Mouse (Mus musculus) forebrain, embryonic 13.5 days (tissue): ENCODE data around the gene Atp23. TPM values are rescaled to one million over a fixed set of nuclear protein-coding genes. Genes with fewer than 3 reads are reported as not detected.
A peak's percentile ranks its signal among the peaks of the same experiment; 100 is the strongest.
"Not testable (repeated sequence)": the region's sequence is repeated elsewhere in the genome, so short reads cannot be mapped to it uniquely, and the experiment has no call there.

Source experiments
- ATAC-seq: fragments of 200-750 bp; cut with Nextera tagmentation; 2 replicates; pipeline ENCODE4 v1.8.0; 2017
- H3K27ac ChIP-seq: fragments of 300-500 bp; sonication (generic); 2 replicates; pipeline ENCODE4 v1.5.1; 2015; ENCODE audit warnings: inconsistent platforms, mild to moderate bottlenecking, moderate library complexity
- H3K27me3 ChIP-seq: fragments of 300-500 bp; sonication (generic); 2 replicates; pipeline ENCODE4 v1.6.1; 2015; ENCODE audit warnings: mild to moderate bottlenecking, inconsistent platforms
- H3K36me3 ChIP-seq: fragments of 300-500 bp; sonication (generic); 2 replicates; pipeline ENCODE4 v1.6.1; 2015; ENCODE audit warnings: mild to moderate bottlenecking, inconsistent platforms; ENCODE audit not compliant: poor library complexity, severe bottlenecking
- H3K4me1 ChIP-seq: fragments of 300-500 bp; sonication (generic); 2 replicates; pipeline ENCODE4 v1.6.1; 2015; ENCODE audit warnings: inconsistent platforms
- H3K4me2 ChIP-seq: fragments of 300-500 bp; sonication (generic); 2 replicates; pipeline ENCODE4 v1.6.1; 2015; ENCODE audit warnings: inconsistent platforms, mild to moderate bottlenecking, moderate library complexity
- H3K4me3 ChIP-seq: fragments of 300-500 bp; sonication (generic); 2 replicates; pipeline ENCODE4 v1.5.1; 2015; ENCODE audit warnings: mild to moderate bottlenecking, inconsistent platforms
- H3K9ac ChIP-seq: fragments of 300-500 bp; sonication (generic); 2 replicates; pipeline ENCODE4 v1.6.1; 2015; ENCODE audit warnings: mild to moderate bottlenecking, inconsistent platforms
- H3K9me3 ChIP-seq: fragments of 300-500 bp; sonication (generic); replicated peaks from 2 replicates; pipeline ENCODE4 v1.6.1; 2016; ENCODE audit warnings: inconsistent platforms
- WGBS: fragments of 180-500 bp; shearing (Covaris S2); methylation state at CpG from one replicate; pipeline ENCODE4 v1.1.7; 2015; 5-methylcytosine and 5-hydroxymethylcytosine counted together
- polyA plus RNA-seq: library from polyadenylated mRNA; unstranded; fragments of >200 nt; fragmentation: Nextera tagmentation; extraction: Ambion mirVana; gene quantifications from 2 replicates; pipeline ENCODE4 v1.2.1, GENCODE M21; 2015

The Atp23 gene
- polyA plus RNA-seq, 1 experiment from 2014 or later: 9.9 TPM

DNA sequence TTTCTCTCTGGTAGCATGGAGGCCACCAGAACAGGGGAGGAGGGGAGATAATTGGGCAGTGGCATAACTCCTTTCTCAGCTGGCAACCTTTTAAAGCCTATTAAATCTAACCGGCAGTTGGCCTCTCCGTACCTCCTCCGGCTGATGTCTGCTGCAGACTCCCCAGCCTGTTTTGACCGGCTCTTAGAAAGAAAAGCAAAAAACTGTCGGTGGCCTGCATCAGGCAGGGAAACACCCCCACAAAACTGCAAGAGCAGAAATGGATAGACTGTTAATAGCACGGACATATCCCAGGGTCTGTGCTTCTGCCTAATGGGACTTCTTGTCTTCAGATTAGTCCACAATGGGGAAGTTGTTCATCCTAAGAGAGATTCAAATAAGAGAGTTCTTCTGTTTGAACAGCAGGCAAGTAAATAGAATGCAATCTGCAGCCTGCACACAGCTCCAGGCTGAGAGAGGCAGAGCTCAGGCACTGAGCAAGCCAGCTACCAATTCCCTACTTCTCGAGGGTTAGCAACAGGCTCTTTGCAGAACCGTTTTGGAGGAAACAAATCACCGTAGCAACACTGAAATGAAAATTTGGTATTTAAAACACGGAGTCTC lies 55.7 kb downstream of the Atp23 start:
- H3K9me3 ChIP-seq: no peaks in the 10 kb centered on the region
- WGBS: 5% methylated on average over 10 of the region's 10 CpGs
- no peak overlapping the region for H3K9ac ChIP-seq
- ATAC-seq: peak; percentile 75
- H3K36me3 ChIP-seq: no peaks in the 10 kb centered on the region
- 0 out of 2 replicates have a peak, but pooled peaks cover 3% of the 10 kb centered on the region for H3K27me3 ChIP-seq
- peak overlapping the region; percentile 61 for H3K27ac ChIP-seq
- H3K4me3 ChIP-seq: peak overlapping the region; percentile 15
- peaks cover 14% of the 10 kb centered on the region for H3K4me1 ChIP-seq
- H3K4me2 ChIP-seq: peak overlapping the region; percentile 51

DNA sequence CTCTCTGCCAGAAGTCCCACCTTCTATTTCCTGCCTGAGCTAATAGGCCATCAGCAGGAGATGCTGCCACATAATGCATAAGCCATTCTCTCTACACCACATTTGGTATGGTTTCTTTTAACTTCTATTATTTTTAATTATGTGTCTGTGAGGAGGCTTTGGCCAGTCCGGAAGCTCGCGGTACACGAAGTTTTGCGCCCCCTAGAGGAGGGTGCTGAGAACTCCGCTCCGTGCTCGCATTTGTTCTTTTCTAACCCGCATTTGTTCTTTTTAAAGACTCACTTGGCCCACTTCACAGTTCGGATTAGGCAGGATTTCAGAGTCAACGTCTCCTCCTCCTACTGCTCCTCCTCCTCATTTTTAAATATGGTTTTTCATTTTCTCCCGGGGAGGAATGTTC lies 56.5 kb downstream of the Atp23 start:
- ATAC-seq: peak; percentile 54; the same call in 1 of the 2 replicates
- Histone ChIP-seq H3K9ac (no peak overlapping the region), H3K27ac (no peak overlapping the region), H3K4me1 (peaks cover 14% of the 10 kb centered on the region), H3K9me3 (no peaks in the 10 kb centered on the region), H3K27me3 (0 out of 2 replicates have a peak, but pooled peaks cover 3% of the 10 kb centered on the region), H3K4me2 (peak overlapping the region; percentile 51), H3K4me3 (0 out of 2 replicates have a peak overlapping the region, but pooled peaks have one; percentile 7), H3K36me3 (no peaks in the 10 kb centered on the region)
- 22% methylated on average over 12 of the region's 12 CpGs for WGBS

DNA sequence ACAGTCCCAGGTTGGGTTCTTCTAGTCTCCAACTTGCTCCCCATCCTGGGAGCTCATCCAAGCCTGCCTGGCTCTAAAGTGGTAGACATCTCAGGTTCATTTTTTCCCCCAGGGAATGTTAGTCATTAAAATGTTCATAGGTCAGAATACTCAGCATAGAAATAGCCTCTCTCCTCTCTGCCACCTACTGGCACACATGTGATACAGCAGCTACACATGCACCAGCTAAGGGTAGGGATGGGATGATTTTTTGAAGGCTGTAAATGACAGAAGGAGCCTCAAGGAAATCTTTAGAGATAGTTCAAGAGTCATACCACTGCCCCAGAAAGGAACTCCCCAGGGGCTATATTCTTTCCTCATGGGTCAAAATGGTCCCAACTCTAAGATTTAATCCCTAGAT lies 60.9 kb downstream of the Atp23 start:
- no peaks in the 10 kb centered on the region for H3K9me3 ChIP-seq
- H3K27me3 ChIP-seq: no peaks in the 10 kb centered on the region
- peaks cover 3% of the 10 kb centered on the region for H3K4me1 ChIP-seq
- H3K9ac ChIP-seq: no peak overlapping the region
- ATAC-seq: no peak
- H3K27ac ChIP-seq: no peak overlapping the region
- H3K4me2 ChIP-seq: no peak overlapping the region
- no peaks in the 10 kb centered on the region for H3K36me3 ChIP-seq
- H3K4me3 ChIP-seq: no peak overlapping the region

GRCm38 (mm10) chr10:126833006-126833405 lies 68.1 kb downstream of the Atp23 start:
- no peak overlapping the region for H3K27ac ChIP-seq
- WGBS: 25% methylated on average over 5 of the region's 5 CpGs
- no peak for ATAC-seq

DNA sequence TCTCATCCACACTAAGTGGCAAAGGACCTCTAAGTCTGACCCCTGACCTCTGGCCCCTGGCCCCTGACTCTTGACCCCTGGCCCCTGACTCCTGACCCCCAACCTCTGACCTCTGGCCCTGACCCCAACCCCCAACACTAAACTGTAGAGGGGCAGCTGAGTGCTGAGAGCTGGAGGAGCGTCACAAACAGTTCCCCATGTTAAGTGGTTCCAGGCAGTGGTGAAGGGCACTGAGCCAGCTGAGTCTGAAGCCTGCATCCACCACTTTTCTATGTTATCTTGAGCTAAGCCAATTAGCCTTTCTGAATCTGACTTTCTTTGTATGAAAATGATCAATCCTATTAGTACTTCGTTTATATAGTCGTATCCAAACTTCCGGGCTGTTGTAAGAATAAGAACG lies 69.8 kb downstream of the Atp23 start:
- WGBS: 68% methylated on average over 5 of the region's 5 CpGs
- no peak for ATAC-seq

More at GRCm38 (mm10) chr10:126833006-126833405, 68.1 kb downstream of the Atp23 start:
- Histone ChIP-seq H3K4me1 (peaks cover 14% of the 10 kb centered on the region), H3K9me3 (no peaks in the 10 kb centered on the region), H3K4me2 (no peak overlapping the region), H3K36me3 (no peaks in the 10 kb centered on the region), H3K9ac (no peak overlapping the region), H3K27me3 (no peaks in the 10 kb centered on the region), H3K4me3 (no peak overlapping the region)

GRCm38 (mm10) chr10:126828618-126829017 lies 72.5 kb downstream of the Atp23 start:
- WGBS: 41% methylated on average over 7 of the region's 7 CpGs
- Histone ChIP-seq H3K36me3 (no peaks in the 10 kb centered on the region), H3K4me2 (peak overlapping the region; percentile 28), H3K9ac (no peak overlapping the region), H3K4me1 (peaks cover 16% of the 10 kb centered on the region), H3K9me3 (no peaks in the 10 kb centered on the region), H3K27ac (peak overlapping the region; percentile 81), H3K4me3 (no peak overlapping the region), H3K27me3 (no peaks in the 10 kb centered on the region)
- peak; percentile 50 for ATAC-seq

More for the DNA sequence above, 69.8 kb downstream of the Atp23 start:
- Histone ChIP-seq H3K27me3 (no peaks in the 10 kb centered on the region), H3K4me1 (peaks cover 16% of the 10 kb centered on the region), H3K9me3 (no peaks in the 10 kb centered on the region), H3K9ac (no peak overlapping the region), H3K36me3 (no peaks in the 10 kb centered on the region), H3K4me3 (no peak overlapping the region), H3K4me2 (no peak overlapping the region), H3K27ac (no peak overlapping the region)

DNA sequence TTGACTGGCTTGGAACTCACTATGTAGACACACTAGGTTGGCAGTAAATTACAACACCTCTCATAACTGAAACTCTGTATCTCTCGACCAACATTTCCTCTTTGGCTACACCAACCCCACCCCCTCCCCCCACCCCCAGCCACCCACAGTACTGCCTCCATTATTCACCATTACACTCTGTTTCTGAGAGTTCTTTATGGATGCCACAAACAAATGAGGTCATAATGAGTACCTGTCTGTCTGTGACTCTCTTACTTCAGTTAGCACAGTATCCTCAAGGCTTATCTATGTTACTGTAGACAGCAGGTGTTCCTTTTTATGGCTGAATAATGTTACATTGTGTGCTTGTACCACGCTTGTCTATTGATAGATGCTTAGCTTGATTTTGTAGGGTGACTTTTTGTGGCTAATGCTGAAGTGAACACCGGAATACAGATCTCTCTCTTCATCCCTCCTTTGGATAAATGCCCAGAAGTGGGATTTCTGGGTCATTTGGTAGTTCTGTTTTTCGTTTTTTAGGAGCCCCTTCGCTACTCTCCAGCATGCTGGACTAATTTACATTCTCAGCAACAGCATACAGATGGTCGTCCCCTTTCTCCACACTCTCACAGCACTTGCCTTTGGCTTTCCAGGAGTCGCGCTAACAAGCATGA lies 73.1 kb downstream of the Atp23 start:
- Histone ChIP-seq H3K9me3 (no peaks in the 10 kb centered on the region), H3K4me3 (no peak overlapping the region), H3K36me3 (no peaks in the 10 kb centered on the region), H3K27ac (peak overlapping the region; percentile 81), H3K4me1 (peaks cover 19% of the 10 kb centered on the region), H3K27me3 (no peaks in the 10 kb centered on the region), H3K4me2 (peak overlapping the region; percentile 28), H3K9ac (no peak overlapping the region)
- 15% methylated on average over 8 of the region's 8 CpGs for WGBS
- ATAC-seq: peak; percentile 93

DNA sequence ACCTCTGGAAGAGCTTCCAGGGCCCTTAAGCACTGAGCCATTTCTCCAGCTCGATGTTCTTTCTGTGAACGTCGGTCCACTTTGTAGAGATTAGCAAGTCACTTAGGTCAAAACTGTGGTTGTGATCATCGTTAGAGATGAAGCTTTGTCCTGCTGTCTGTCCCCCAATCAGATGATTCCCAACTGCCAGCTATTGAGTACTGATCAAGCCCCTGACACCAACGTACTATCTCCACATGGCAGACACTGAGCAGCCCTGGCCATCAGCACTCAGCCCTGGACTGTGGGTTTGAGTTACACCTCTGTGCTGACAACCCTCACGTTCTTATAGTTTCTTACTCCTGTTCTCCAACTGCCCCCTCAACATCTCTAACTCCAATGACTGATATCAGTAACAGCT lies 74.2 kb downstream of the Atp23 start:
- 95% methylated on average over 6 of the region's 6 CpGs for WGBS
- Histone ChIP-seq H3K36me3 (no peaks in the 10 kb centered on the region), H3K4me2 (no peak overlapping the region), H3K4me1 (peaks cover 25% of the 10 kb centered on the region), H3K9ac (no peak overlapping the region), H3K9me3 (no peaks in the 10 kb centered on the region), H3K27ac (no peak overlapping the region), H3K27me3 (no peaks in the 10 kb centered on the region), H3K4me3 (no peak overlapping the region)
- ATAC-seq: no peak

DNA sequence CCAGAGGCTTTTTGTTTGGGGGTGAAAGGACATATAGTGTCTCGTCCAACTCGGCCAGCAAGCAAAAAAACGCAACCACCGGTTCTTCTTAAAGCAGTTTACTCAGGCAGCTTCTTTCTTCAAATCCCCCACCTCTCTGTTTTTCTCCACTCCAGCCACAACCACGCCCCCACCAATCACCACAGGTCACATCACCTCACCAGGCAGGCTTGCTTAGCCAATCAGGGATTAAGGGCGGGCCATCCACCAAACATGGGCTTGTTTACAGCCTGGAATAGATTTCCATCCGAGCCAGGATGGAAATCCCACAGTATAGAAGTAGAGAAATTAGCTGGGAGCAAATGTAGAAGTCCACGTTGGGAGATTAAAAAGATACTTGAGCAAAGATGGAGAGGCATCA lies 74.9 kb downstream of the Atp23 start:
- not testable (repeated sequence) for H3K36me3 ChIP-seq, H3K4me3 ChIP-seq, ATAC-seq, H3K9ac ChIP-seq, H3K27ac ChIP-seq, H3K27me3 ChIP-seq, H3K4me2 ChIP-seq, H3K9me3 ChIP-seq
- peaks cover 25% of the 10 kb centered on the region for H3K4me1 ChIP-seq
- WGBS: 89% methylated on average over 8 of the region's 8 CpGs

DNA sequence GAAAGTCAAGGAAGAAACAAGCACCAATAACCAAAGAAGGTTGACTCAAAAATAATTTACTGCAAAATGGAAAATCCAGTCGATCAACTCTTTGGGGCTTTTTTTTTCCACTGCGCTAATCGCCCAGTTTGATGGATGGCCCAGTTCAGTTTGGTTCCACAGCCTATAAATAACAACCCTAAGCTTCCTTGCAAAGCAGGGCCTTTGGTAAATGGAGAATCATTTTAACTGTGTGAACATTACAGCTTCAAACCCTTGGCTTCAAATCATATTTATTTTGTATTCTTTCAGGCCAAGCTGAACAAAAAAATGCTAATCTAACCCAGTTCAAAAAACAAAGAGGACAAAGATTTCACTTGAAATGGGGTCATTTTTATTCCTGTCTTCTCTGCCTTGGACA lies 78.7 kb downstream of the Atp23 start:
- ATAC-seq: no peak

More for the DNA sequence above, 78.7 kb downstream of the Atp23 start:
- Histone ChIP-seq H3K4me3 (no peak overlapping the region), H3K27me3 (no peaks in the 10 kb centered on the region), H3K27ac (no peak overlapping the region), H3K9me3 (no peaks in the 10 kb centered on the region), H3K36me3 (no peaks in the 10 kb centered on the region), H3K4me2 (no peak overlapping the region), H3K9ac (no peak overlapping the region), H3K4me1 (peaks cover 9% of the 10 kb centered on the region; the same call in 1 of the 2 replicates)
- 92% methylated on average over 3 of the region's 3 CpGs for WGBS
